Mouse (Mus musculus): ENCODE data around the gene Usf3.
A peak's percentile ranks its signal among the peaks of the same experiment; 100 is the strongest.

Usf3 gene

GRCm38 (mm10) chr16:44240406-44240805 is 67.4 kb downstream of the Usf3 start:
- DNase-seq, result no peak

- peak; percentile 59 for DNase-seq
Observed at GRCm38 (mm10) chr16:44242633-44243032, 69.6 kb downstream of the Usf3 start.

GRCm38 (mm10) chr16:44243323-44243722 is 70.3 kb downstream of the Usf3 start:
- DNase-seq, result no peak

DNA sequence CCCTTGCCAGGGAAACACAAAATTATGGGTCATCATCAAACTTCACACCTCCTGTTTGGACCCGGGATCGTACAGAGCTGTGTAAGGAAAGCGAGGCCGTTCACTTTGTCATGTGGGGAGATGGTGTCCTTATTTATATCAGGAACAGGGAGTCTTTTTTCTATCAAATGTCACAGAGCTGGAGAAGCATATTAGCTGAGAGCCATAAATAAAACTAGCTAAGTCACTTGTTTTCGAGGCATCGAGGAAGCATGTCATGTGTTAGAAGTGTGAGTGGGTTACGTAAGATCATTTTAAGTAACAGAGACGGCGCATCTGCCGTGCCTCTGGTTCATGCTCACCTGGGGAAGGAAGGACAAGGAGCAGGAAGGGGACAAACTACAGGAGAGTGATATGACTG is 76.9 kb downstream of the Usf3 start:
- no peak for DNase-seq

GRCm38 (mm10) chr16:44252735-44253134 is 79.7 kb downstream of the Usf3 start:
- no peak for DNase-seq

DNA sequence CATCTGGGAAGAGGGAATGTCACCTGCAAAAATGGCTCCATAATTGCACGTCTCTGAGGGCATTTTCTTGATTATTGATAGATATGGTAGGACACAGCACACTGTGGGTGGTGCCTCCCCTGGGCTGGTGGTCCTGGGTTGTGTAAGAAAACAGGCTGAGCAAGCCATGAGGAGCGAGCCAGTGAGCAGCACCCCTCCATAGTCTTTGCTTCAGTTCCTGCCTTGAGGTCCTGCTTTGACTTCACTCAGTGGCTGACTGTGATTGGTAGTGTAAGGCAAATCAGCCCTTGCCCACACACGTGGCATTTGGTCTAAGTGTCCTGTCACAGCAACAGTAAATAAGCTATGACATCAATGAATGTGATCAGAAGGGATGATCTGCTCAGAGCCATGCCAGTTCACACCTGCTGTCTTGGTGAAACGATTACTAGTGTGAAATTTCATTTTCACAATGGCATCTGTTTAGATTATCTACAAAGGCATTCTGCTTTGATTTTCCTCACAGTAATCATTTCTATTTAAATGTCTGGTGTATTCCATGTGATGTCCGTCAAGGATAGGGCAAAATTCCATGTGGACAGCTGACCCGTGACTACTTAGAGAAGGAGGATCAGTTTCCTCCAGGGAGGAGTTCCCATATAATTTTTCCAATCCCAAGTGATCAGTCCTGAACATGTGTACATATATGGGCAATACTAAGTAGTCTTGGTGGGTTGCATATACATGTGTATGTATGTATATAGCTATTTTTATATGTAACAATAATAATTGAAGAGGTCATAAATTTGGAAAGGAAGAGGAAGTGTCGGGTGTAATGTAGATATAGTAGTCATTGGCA is 81.0 kb downstream of the Usf3 start:
- no peak for DNase-seq

DNA sequence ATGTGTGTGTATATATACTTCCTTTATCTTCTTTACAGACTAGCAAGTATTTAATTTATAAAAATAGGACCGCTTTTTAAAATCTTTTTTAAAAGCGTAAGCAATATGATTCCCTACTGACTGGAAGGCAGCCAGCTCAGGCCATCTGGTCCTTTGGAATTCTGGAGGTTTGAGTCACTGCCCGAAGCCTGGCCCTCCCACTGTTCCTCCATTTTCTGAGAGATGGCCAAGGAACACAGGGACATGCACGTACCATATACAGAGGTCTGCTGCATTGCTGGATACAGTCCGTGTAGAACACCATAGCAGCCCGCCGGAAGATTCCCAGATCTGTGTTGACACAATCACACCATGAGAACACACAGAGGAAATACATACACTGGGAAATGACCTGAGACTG is 81.7 kb downstream of the Usf3 start:
- DNase-seq, result peak; percentile 57

DNA sequence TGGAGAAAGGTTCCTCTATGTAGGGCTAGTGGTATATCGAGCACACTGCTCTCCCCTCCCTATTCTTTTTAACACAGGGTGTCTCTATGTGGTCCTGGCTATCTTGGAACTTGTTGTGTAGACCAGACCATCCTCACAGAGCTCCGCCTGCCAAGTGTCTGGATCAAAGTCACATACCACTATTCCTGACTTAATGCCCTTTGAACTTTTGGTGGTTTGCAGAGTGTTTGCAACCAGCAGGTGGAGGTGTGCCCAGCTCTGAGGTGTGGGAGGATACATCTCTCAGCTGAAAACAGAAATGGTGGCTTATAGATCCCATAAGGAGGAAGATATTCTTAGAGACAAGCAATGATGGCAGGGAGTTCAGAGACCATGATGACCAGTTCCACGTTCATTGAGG is 84.4 kb downstream of the Usf3 start:
- no peak for DNase-seq

DNA sequence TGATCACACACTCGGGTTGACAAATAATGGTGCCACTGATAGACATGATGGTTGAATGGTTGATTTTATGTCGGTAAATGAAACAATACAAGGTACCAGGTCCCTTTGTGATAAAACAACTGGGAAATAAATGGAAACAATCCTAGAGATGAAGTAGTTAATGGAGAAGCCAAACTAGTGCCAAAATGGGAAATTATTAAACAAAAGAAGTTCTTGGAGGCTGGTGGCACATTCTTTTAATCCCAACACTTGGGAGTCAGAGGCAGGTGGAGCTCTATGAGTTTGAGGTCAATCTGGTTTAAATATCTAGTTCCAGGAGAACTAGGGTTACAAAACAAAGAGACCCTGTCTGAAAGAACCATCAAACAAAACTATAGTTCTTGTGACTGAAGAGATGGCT is 91.9 kb downstream of the Usf3 start:
- DNase-seq, result no peak

GRCm38 (mm10) chr16:44265562-44265961 is 92.5 kb downstream of the Usf3 start:
- no peak for DNase-seq

DNA sequence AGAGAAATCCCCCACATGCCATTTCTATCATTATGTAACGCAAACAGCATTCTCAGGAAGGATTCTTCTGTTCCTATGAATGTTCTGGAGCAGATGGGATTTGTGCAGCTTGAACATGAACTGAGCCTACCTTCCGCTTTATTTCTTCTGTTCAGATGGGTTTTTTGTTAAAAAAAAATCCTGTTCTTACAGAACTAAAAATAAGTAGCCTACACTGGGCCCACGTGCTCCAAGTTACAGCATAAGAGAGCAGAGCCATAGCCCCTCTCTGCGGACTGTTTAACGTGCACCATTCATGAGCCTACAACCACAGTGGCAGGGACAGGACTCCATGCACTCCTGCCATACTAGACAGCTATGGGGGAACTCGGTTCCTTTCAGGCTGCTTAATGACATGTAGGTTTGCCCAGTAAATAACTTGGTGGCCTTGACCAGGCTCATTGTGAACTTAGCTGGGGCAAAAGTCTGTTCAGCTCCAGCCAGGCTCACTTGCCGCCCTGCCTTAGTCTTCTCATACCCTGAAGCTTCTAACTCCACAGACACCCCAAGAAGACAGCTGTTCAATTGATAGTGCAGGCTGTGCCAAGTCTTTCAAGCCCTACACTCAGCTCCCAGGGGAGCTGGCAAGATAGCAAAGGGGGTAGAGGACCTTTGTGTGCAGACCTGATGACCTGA is 95.6 kb downstream of the Usf3 start:
- DNase-seq, result peak; percentile 17

DNA sequence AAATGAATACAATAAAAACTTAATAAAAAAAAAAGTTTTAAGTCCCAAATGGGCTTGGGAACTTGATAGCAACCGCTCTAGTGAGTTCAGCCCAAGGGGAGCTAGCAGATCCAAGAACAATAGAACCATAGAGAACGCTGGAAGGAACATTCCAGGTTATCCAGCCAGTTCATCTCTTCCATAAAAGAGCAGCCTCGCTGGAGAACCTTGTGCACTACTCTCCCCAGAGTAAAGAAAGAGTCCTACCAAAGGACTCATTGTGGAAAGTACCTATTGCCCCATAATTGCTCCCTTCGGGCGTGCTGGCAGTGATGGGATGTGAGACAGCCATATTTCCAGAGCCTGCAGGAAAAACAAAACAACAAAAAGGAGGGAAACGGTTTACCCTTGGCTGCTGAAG is 96.5 kb downstream of the Usf3 start:
- DNase-seq, result no peak

GRCm38 (mm10) chr16:44270606-44271005 is 97.6 kb downstream of the Usf3 start:
- DNase-seq, result no peak

GRCm38 (mm10) chr16:44271371-44272038 is 98.5 kb downstream of the Usf3 start:
- DNase-seq, result no peak
